Mouse (Mus musculus): ENCODE measurements around the gene Foxo1. TPM values are rescaled to one million over a fixed set of nuclear protein-coding genes. Genes with fewer than 3 reads are reported as not detected.
A peak's percentile ranks its signal among the peaks of the same experiment; 100 is the strongest.

Gene Foxo1
- polyA plus RNA-seq, 1 experiment from 2014 or later = 8.6 TPM

DNA sequence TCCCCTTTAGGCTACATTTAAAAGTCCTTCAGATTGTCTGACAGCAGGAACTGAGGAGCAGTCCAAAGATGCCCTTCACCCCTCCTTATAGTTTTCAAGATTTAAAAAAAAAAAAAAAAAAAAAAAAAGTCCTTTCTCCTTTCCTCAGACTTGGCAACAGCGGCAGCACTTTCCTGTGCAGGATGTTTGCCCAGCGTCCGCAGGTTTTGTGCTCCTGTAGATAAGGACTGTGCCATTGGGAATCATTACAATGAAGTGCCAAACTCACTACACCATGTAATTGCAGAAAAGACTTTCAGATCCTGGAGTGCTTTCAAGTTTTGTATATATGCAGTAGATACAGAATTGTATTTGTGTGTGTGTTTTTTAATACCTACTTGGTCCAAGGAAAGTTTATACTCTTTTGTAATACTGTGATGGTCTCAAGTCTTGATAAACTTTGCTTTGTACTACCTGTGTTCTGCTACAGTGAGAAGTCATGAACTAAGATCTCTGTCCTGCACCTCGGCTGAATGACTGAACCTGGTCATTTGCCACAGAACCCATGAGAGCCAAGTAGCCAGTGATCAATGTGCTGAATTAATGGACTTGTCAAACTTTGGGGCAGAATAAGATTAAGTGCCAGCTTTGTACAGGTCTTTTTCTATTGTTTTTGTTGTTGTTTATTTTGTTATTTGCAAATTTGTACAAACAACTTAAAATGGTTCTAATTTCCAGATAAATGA lies 79.0 kb downstream of the Foxo1 start:
- no peak for TF ChIP-seq CTCF (IDR thresholded peaks at IDR 0.05; ENCODE audit: low read depth)
- H3K4me3 ChIP-seq (replicated peaks; ENCODE audit: low read depth, low read length) = no peak overlapping the region
- DNase-seq (ENCODE audit: low spot score) (no peak), ATAC-seq (replicated peaks; ENCODE audit: low FRiP score, low read depth) (no peak)
- no peak overlapping the region for H3K9ac ChIP-seq (ENCODE audit: low read depth, low read length)
- H3K4me1 ChIP-seq (replicated peaks; ENCODE audit: insufficient read depth, low read length) = peaks cover 18% of the 10 kb centered on the region
- peaks cover 12% of the 10 kb centered on the region; the same call in 1 of the 2 replicates for H3K36me3 ChIP-seq (ENCODE audit: insufficient read depth, low read length)
- no peaks in the 10 kb centered on the region for H3K27me3 ChIP-seq (ENCODE audit: insufficient read depth, low read length)
- H3K4me2 ChIP-seq (ENCODE audit: low read length) = no peak overlapping the region
- H3K9me3 ChIP-seq (replicated peaks; ENCODE audit: low read length) = no peaks in the 10 kb centered on the region
- H3K27ac ChIP-seq = no peak overlapping the region
- WGBS = 69% methylated on average over 4 of the region's 4 CpGs

DNA sequence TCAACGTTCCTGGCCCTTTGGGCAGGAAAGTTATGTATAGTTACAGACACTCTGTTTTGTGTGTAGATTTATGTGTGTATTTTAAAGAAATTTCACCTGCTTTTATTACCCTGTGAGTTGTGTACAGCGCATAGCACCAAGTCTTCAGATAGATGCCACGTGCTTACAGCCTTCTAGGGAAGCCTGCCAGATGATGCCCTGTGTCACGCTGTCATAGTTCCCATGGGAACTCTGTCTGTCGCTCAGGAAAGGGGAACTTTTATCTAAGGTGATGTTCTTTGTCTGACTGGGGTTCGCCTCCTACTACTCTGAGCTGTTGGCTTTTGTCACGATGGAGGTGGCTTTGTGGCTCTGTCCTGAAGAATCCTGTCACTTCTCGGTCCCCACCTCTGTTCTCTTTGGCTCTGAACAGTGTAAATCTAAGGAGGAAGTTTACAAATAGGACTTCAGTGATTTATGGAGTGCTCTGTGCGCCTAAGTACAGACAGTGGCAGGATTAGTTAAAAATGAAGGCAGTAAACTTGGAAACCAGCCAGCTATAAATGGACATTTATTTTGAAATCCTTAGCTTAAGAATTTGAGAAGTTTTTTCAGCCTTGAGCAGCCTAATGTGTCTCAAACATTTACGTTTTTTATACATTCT lies 80.0 kb downstream of the Foxo1 start:
- no peak for ATAC-seq (replicated peaks; ENCODE audit: low FRiP score, low read depth)
- peak; percentile 74 for DNase-seq (ENCODE audit: low spot score)
- no peaks in the 10 kb centered on the region for H3K9me3 ChIP-seq (replicated peaks; ENCODE audit: low read length)

DNA sequence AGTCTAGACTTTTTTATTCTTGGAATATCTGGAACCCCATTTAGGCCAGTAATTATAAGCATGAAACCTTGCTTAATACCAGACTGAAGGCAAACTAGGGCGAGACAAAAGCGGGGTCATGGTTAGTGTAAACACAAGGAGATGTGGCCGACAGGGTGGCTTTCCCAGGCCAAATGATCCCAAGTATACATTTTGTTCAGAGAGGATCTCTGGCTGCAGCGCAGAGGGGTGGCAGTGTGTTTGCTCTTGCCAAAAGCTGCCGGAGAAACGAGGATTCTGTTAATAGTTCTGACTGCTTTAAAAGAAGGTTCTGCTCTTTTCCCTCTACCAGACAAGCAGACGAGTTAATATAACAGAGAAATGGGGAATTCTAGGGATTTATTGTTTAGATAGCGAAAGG lies 82.5 kb downstream of the Foxo1 start:
- 64% methylated on average over 8 of the region's 8 CpGs for WGBS
- Histone ChIP-seq H3K36me3 (ENCODE audit: insufficient read depth, low read length) (peaks cover 8% of the 10 kb centered on the region; the same call in 1 of the 2 replicates), H3K4me2 (ENCODE audit: low read length) (no peak overlapping the region), H3K9ac (ENCODE audit: low read depth, low read length) (no peak overlapping the region), H3K27ac (no peak overlapping the region), H3K27me3 (ENCODE audit: insufficient read depth, low read length) (no peaks in the 10 kb centered on the region), H3K9me3 (replicated peaks; ENCODE audit: low read length) (no peaks in the 10 kb centered on the region), H3K4me1 (replicated peaks; ENCODE audit: insufficient read depth, low read length) (peaks cover 3% of the 10 kb centered on the region; the same call in 1 of the 2 replicates), H3K4me3 (replicated peaks; ENCODE audit: low read depth, low read length) (no peak overlapping the region)
- DNase-seq (ENCODE audit: low spot score) (no peak), ATAC-seq (replicated peaks; ENCODE audit: low FRiP score, low read depth) (no peak)
- no peak for TF ChIP-seq CTCF (IDR thresholded peaks at IDR 0.05; ENCODE audit: low read depth)

More for the DNA sequence above, 80.0 kb downstream of the Foxo1 start:
- no peaks in the 10 kb centered on the region for H3K27me3 ChIP-seq (ENCODE audit: insufficient read depth, low read length)
- peaks cover 12% of the 10 kb centered on the region; the same call in 1 of the 2 replicates for H3K36me3 ChIP-seq (ENCODE audit: insufficient read depth, low read length)
- no peak overlapping the region for H3K27ac ChIP-seq
- 24% methylated on average over 10 of the region's 10 CpGs for WGBS
- no peak overlapping the region for H3K9ac ChIP-seq (ENCODE audit: low read depth, low read length)
- H3K4me1 ChIP-seq (replicated peaks; ENCODE audit: insufficient read depth, low read length) = peaks cover 9% of the 10 kb centered on the region
- TF ChIP-seq CTCF (IDR thresholded peaks at IDR 0.05; ENCODE audit: low read depth) = no peak
- H3K4me3 ChIP-seq (replicated peaks; ENCODE audit: low read depth, low read length) = no peak overlapping the region
- no peak overlapping the region for H3K4me2 ChIP-seq (ENCODE audit: low read length)

DNA sequence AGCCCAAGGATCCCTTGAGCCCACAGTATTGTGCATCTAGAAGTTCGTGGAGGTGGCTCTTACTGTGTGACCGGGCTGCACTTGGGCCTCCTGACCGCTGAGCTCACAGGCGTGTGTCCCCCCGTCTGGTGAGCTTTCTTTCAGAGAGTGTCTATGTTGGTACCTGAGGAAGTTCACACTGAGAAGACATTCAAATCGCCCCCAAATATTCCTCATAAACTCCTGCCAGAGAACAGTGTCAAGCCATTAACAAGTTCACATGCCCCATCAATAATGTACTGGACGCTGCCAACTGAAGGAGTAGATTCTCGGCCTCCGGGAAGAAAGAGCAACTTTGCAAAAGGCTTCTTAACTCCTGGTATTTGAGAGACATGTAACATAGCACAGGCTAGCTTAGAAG lies 83.8 kb downstream of the Foxo1 start:
- Histone ChIP-seq H3K27ac (no peak overlapping the region), H3K9me3 (replicated peaks; ENCODE audit: low read length) (no peaks in the 10 kb centered on the region)

DNA sequence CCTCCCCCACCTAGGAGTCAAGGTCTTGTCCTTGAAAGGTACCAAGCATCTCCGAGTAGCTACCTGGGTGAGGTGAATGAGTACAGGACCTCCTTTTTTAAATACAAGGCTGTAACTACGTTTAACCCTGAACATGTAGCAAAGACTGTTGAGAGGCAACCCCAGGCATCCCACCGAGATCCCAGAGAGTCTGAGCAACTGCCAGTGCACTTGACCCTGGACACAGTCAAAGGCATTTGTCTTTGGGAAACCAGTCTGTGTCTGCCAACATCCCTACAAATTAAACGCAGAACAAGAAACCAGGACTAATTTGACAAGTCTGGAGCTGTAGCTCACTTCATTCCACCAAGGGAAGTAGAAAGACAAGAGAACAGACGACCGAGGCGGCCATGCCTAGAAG lies 86.1 kb downstream of the Foxo1 start:
- TF ChIP-seq CTCF (IDR thresholded peaks at IDR 0.05; ENCODE audit: low read depth) = no peak
- no peak for ATAC-seq (replicated peaks; ENCODE audit: low FRiP score, low read depth)

More for the DNA sequence above, 83.8 kb downstream of the Foxo1 start:
- WGBS = 86% methylated on average over 9 of the region's 9 CpGs
- no peak for TF ChIP-seq CTCF (IDR thresholded peaks at IDR 0.05; ENCODE audit: low read depth)
- Histone ChIP-seq H3K27me3 (ENCODE audit: insufficient read depth, low read length) (no peaks in the 10 kb centered on the region), H3K9ac (ENCODE audit: low read depth, low read length) (no peak overlapping the region), H3K4me3 (replicated peaks; ENCODE audit: low read depth, low read length) (no peak overlapping the region), H3K36me3 (ENCODE audit: insufficient read depth, low read length) (no peaks in the 10 kb centered on the region), H3K4me2 (ENCODE audit: low read length) (no peak overlapping the region), H3K4me1 (replicated peaks; ENCODE audit: insufficient read depth, low read length) (peaks cover 3% of the 10 kb centered on the region; the same call in 1 of the 2 replicates)
- no peak for ATAC-seq (replicated peaks; ENCODE audit: low FRiP score, low read depth)
- no peak for DNase-seq (ENCODE audit: low spot score)

DNA sequence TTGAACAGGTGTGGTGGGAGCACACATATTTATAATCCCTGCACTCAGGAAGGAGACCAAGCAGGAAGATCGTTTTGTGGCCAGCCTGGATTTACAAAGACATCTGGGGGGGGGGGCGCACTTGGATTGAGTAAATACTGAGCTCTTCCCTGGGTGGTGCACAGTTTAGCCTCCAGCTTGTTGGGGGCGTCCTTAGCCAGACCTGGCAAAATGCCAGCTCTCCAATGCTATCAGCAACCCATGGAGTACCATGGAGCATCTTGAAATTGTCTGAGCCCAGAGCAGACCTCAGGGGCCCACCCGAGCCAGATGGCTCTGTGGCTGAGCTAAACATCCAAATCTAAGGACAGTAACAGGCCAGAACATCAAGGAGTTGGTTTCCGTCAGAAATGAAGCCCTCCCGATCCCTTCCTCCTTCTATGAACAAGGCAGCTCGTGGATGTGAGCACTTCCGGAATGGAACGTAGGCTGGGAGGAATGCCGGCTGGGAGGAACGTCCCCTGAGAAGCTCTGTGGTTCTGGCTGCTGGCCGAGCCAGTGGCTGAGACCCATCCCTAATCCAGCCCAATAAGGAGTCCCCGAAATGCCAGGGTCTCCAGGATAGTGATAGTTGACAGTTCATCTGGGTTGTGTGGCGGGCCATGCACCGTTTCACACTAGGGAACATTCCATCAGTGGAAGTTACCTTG lies 89.3 kb downstream of the Foxo1 start:
- Histone ChIP-seq H3K27me3 (ENCODE audit: insufficient read depth, low read length) (no peaks in the 10 kb centered on the region), H3K4me3 (replicated peaks; ENCODE audit: low read depth, low read length) (no peak overlapping the region), H3K4me1 (replicated peaks; ENCODE audit: insufficient read depth, low read length) (no peaks in the 10 kb centered on the region), H3K36me3 (ENCODE audit: insufficient read depth, low read length) (no peaks in the 10 kb centered on the region), H3K9ac (ENCODE audit: low read depth, low read length) (no peak overlapping the region), H3K9me3 (replicated peaks; ENCODE audit: low read length) (no peaks in the 10 kb centered on the region), H3K4me2 (ENCODE audit: low read length) (no peak overlapping the region), H3K27ac (no peak overlapping the region)
- DNase-seq (ENCODE audit: low spot score) (no peak), ATAC-seq (replicated peaks; ENCODE audit: low FRiP score, low read depth) (no peak)
- WGBS = 79% methylated on average over 15 of the region's 15 CpGs
- no peak for TF ChIP-seq CTCF (IDR thresholded peaks at IDR 0.05; ENCODE audit: low read depth)

More for the DNA sequence above, 86.1 kb downstream of the Foxo1 start:
- no peak overlapping the region for H3K4me2 ChIP-seq (ENCODE audit: low read length)
- no peaks in the 10 kb centered on the region for H3K9me3 ChIP-seq (replicated peaks; ENCODE audit: low read length)
- no peak for DNase-seq (ENCODE audit: low spot score)
- H3K27me3 ChIP-seq (ENCODE audit: insufficient read depth, low read length) = no peaks in the 10 kb centered on the region
- H3K9ac ChIP-seq (ENCODE audit: low read depth, low read length) = no peak overlapping the region
- H3K27ac ChIP-seq = no peak overlapping the region
- H3K36me3 ChIP-seq (ENCODE audit: insufficient read depth, low read length) = no peaks in the 10 kb centered on the region
- no peak overlapping the region for H3K4me3 ChIP-seq (replicated peaks; ENCODE audit: low read depth, low read length)
- WGBS = 82% methylated on average over 7 of the region's 7 CpGs
- 0 out of 2 replicates have a peak, but pooled peaks cover 3% of the 10 kb centered on the region for H3K4me1 ChIP-seq (replicated peaks; ENCODE audit: insufficient read depth, low read length)

Measured in kidney, postnatal 0 days (tissue).